Mouse (Mus musculus) bone marrow, adult 2 months (tissue): ENCODE data around the gene Trim31. TPM values are rescaled to one million over a fixed set of nuclear protein-coding genes. Genes with fewer than 3 reads are reported as not detected.

Experiments used
- H3K27ac ChIP-seq: fragments of 200-500 bp; 2 replicates; pipeline ENCODE4 v1.5.1; 2012; ENCODE audit warnings: low read depth, mild to moderate bottlenecking, control low read depth, inconsistent platforms, low read length; ENCODE audit not compliant: control insufficient read depth, poor library complexity, insufficient read depth
- H3K4me1 ChIP-seq: fragments of 200-500 bp; 2 replicates; pipeline ENCODE4 v1.6.1; 2011; ENCODE audit warnings: low read length; ENCODE audit not compliant: control insufficient read depth, insufficient read depth
- H3K4me3 ChIP-seq: fragments of 200-500 bp; replicated peaks from 2 replicates; pipeline ENCODE3; 2011; ENCODE audit warnings: mild to moderate bottlenecking, low read depth, low read length, control low read depth; ENCODE audit not compliant: control insufficient read depth
- CTCF ChIP-seq: fragments of 200-500 bp; IDR thresholded peaks from 2 replicates; pipeline ENCODE4 v1.5.1; 2011; ENCODE audit warnings: low read length, control low read depth; ENCODE audit not compliant: control insufficient read depth, insufficient read depth
- POLR2A ChIP-seq: fragments of 200-500 bp; IDR thresholded peaks from 2 replicates; pipeline ENCODE4 v1.6.1; 2011; ENCODE audit warnings: low read depth, mild to moderate bottlenecking, control low read depth, low read length, borderline replicate concordance; ENCODE audit not compliant: control insufficient read depth
- WGBS: fragments of 180-500 bp; shearing (Covaris S2); methylation state at CpG from one replicate; pipeline ENCODE4 v1.1.7; 2018; 5-methylcytosine and 5-hydroxymethylcytosine counted together
- polyA plus RNA-seq: library from polyadenylated mRNA; stranded (reverse); fragments of >200 nt; gene quantifications from 2 replicates; pipeline ENCODE4 v1.2.4, GENCODE M21; 2011; ENCODE audit warnings: low replicate concordance; ENCODE audit not compliant: missing spikeins, insufficient read depth, insufficient read length

Gene Trim31
- polyA plus RNA-seq, 1 experiment, result not detected

- WGBS, result 10% methylated on average over 5 of the region's 5 CpGs
- Histone ChIP-seq H3K4me1 (no peaks in the 10 kb centered on the region), H3K4me3 (no peak overlapping the region), H3K27ac (no peak overlapping the region)
- TF ChIP-seq POLR2A (no peak), CTCF (no peak)
These were observed 45.8 kb downstream of the Trim31 start for GRCm38 (mm10) chr17:36943691-36944090.

GRCm38 (mm10) chr17:36944121-36944775 is 46.3 kb downstream of the Trim31 start:
- no peak for TF ChIP-seq CTCF
- TF ChIP-seq POLR2A, result no peak
- WGBS, result 36% methylated on average over 9 of the region's 9 CpGs
- Histone ChIP-seq H3K27ac (no peak overlapping the region), H3K4me1 (no peaks in the 10 kb centered on the region), H3K4me3 (no peak overlapping the region)

GRCm38 (mm10) chr17:36947051-36947819 is 49.3 kb downstream of the Trim31 start:
- no peak overlapping the region for H3K4me3 ChIP-seq
- H3K27ac ChIP-seq, result no peak overlapping the region
- H3K4me1 ChIP-seq, result no peaks in the 10 kb centered on the region; the same call in 1 of the 2 replicates
- WGBS, result 4% methylated on average over 62 of the region's 62 CpGs
- TF ChIP-seq CTCF (no peak), POLR2A (no peak)

GRCm38 (mm10) chr17:36948286-36948685 is 50.4 kb downstream of the Trim31 start:
- Histone ChIP-seq H3K27ac (no peak overlapping the region), H3K4me3 (no peak overlapping the region), H3K4me1 (no peaks in the 10 kb centered on the region; the same call in 1 of the 2 replicates)
- TF ChIP-seq POLR2A (no peak), CTCF (no peak)
- 92% methylated on average over 1 of the region's 1 CpGs for WGBS

GRCm38 (mm10) chr17:36949265-36949664 is 51.3 kb downstream of the Trim31 start:
- Histone ChIP-seq H3K27ac (no peak overlapping the region), H3K4me3 (no peak overlapping the region), H3K4me1 (no peaks in the 10 kb centered on the region; the same call in 1 of the 2 replicates)
- 93% methylated on average over 8 of the region's 8 CpGs for WGBS
- TF ChIP-seq POLR2A (no peak), CTCF (no peak)

GRCm38 (mm10) chr17:36950981-36951947 is 53.3 kb downstream of the Trim31 start, which contains the start of gene Ppp1r11:
Gene Ppp1r11 (minus strand): TSS chr17:36951741.
- TF ChIP-seq POLR2A, result peak; percentile 29; the same call in 1 of the 2 replicates
- no peak for TF ChIP-seq CTCF
- Histone ChIP-seq H3K4me3 (peak within 1 kb of the TSS; percentile 80), H3K4me1 (no peaks in the 10 kb centered on the region; the same call in 1 of the 2 replicates), H3K27ac (peak within 1 kb of the TSS; percentile 69)
- WGBS, result under 1% methylated on average over 36 of the region's 36 CpGs

GRCm38 (mm10) chr17:36952631-36953030 is 54.7 kb downstream of the Trim31 start:
- no peak for TF ChIP-seq CTCF
- no peak for TF ChIP-seq POLR2A
- WGBS, result 78% methylated on average over 2 of the region's 2 CpGs
- Histone ChIP-seq H3K27ac (no peak overlapping the region), H3K4me3 (no peak overlapping the region), H3K4me1 (no peaks in the 10 kb centered on the region; the same call in 1 of the 2 replicates)
